Mouse (Mus musculus) forebrain, embryonic 13.5 days (tissue): ENCODE measurements around the gene Tmem116. TPM values are rescaled to one million over a fixed set of nuclear protein-coding genes. Genes with fewer than 3 reads are reported as not detected.
"Not testable (repeated sequence)": the region's sequence is repeated elsewhere in the genome, so short reads cannot be mapped to it uniquely, and the experiment has no call there.

ENCODE experiments used
- ATAC-seq: fragments of 200-750 bp; cut with Nextera tagmentation; 2 replicates; pipeline ENCODE4 v1.8.0; 2017
- H3K27ac ChIP-seq: fragments of 300-500 bp; sonication (generic); 2 replicates; pipeline ENCODE4 v1.5.1; 2015; ENCODE audit warnings: inconsistent platforms, mild to moderate bottlenecking, moderate library complexity
- H3K27me3 ChIP-seq: fragments of 300-500 bp; sonication (generic); 2 replicates; pipeline ENCODE4 v1.6.1; 2015; ENCODE audit warnings: mild to moderate bottlenecking, inconsistent platforms
- H3K36me3 ChIP-seq: fragments of 300-500 bp; sonication (generic); 2 replicates; pipeline ENCODE4 v1.6.1; 2015; ENCODE audit warnings: mild to moderate bottlenecking, inconsistent platforms; ENCODE audit not compliant: poor library complexity, severe bottlenecking
- H3K4me1 ChIP-seq: fragments of 300-500 bp; sonication (generic); 2 replicates; pipeline ENCODE4 v1.6.1; 2015; ENCODE audit warnings: inconsistent platforms
- H3K4me2 ChIP-seq: fragments of 300-500 bp; sonication (generic); 2 replicates; pipeline ENCODE4 v1.6.1; 2015; ENCODE audit warnings: inconsistent platforms, mild to moderate bottlenecking, moderate library complexity
- H3K4me3 ChIP-seq: fragments of 300-500 bp; sonication (generic); 2 replicates; pipeline ENCODE4 v1.5.1; 2015; ENCODE audit warnings: mild to moderate bottlenecking, inconsistent platforms
- H3K9ac ChIP-seq: fragments of 300-500 bp; sonication (generic); 2 replicates; pipeline ENCODE4 v1.6.1; 2015; ENCODE audit warnings: mild to moderate bottlenecking, inconsistent platforms
- H3K9me3 ChIP-seq: fragments of 300-500 bp; sonication (generic); replicated peaks from 2 replicates; pipeline ENCODE4 v1.6.1; 2016; ENCODE audit warnings: inconsistent platforms
- WGBS: fragments of 180-500 bp; shearing (Covaris S2); methylation state at CpG from one replicate; pipeline ENCODE4 v1.1.7; 2015; 5-methylcytosine and 5-hydroxymethylcytosine counted together
- polyA plus RNA-seq: library from polyadenylated mRNA; unstranded; fragments of >200 nt; fragmentation: Nextera tagmentation; extraction: Ambion mirVana; gene quantifications from 2 replicates; pipeline ENCODE4 v1.2.1, GENCODE M21; 2015

Tmem116 gene
- polyA plus RNA-seq, 1 experiment from 2014 or later = 1.8 TPM

GRCm38 (mm10) chr5:121519758-121520157, 68.1 kb downstream of the Tmem116 start:
- not testable (repeated sequence) for H3K27me3 ChIP-seq, H3K4me2 ChIP-seq, H3K4me3 ChIP-seq, H3K9ac ChIP-seq, H3K4me1 ChIP-seq, H3K27ac ChIP-seq, ATAC-seq, H3K9me3 ChIP-seq
- 94% methylated on average over 11 of the region's 17 CpGs for WGBS
- H3K36me3 ChIP-seq = peaks cover 49% of the 10 kb centered on the region

GRCm38 (mm10) chr5:121525774-121526450, 74.2 kb downstream of the Tmem116 start:
- Histone ChIP-seq H3K9me3 (no peaks in the 10 kb centered on the region), H3K4me2 (no peak overlapping the region), H3K9ac (no peak overlapping the region), H3K4me1 (no peaks in the 10 kb centered on the region), H3K27me3 (no peaks in the 10 kb centered on the region), H3K4me3 (no peak overlapping the region), H3K27ac (no peak overlapping the region), H3K36me3 (peaks cover 81% of the 10 kb centered on the region)
- no peak for ATAC-seq
- 90% methylated on average over 14 of the region's 14 CpGs for WGBS

GRCm38 (mm10) chr5:121526526-121526925, 74.8 kb downstream of the Tmem116 start:
- no peak overlapping the region for H3K27ac ChIP-seq
- no peak for ATAC-seq
- no peaks in the 10 kb centered on the region for H3K9me3 ChIP-seq
- H3K9ac ChIP-seq = no peak overlapping the region
- no peaks in the 10 kb centered on the region for H3K4me1 ChIP-seq
- H3K4me3 ChIP-seq = no peak overlapping the region
- 91% methylated on average over 7 of the region's 7 CpGs for WGBS
- no peaks in the 10 kb centered on the region for H3K27me3 ChIP-seq
- peaks cover 81% of the 10 kb centered on the region for H3K36me3 ChIP-seq
- H3K4me2 ChIP-seq = no peak overlapping the region

- H3K27me3 ChIP-seq = no peaks in the 10 kb centered on the region
These were observed 75.3 kb downstream of the Tmem116 start for GRCm38 (mm10) chr5:121526961-121527360.

GRCm38 (mm10) chr5:121534521-121534920, 82.8 kb downstream of the Tmem116 start:
- Histone ChIP-seq H3K4me2 (no peak overlapping the region), H3K9me3 (no peaks in the 10 kb centered on the region), H3K36me3 (peaks cover 83% of the 10 kb centered on the region), H3K4me3 (no peak overlapping the region), H3K9ac (no peak overlapping the region), H3K4me1 (no peaks in the 10 kb centered on the region), H3K27ac (no peak overlapping the region), H3K27me3 (no peaks in the 10 kb centered on the region)
- 91% methylated on average over 5 of the region's 5 CpGs for WGBS
- ATAC-seq = no peak

More at GRCm38 (mm10) chr5:121526961-121527360, 75.3 kb downstream of the Tmem116 start:
- WGBS = 88% methylated on average over 8 of the region's 8 CpGs
- Histone ChIP-seq H3K9me3 (no peaks in the 10 kb centered on the region), H3K4me3 (no peak overlapping the region), H3K36me3 (peaks cover 80% of the 10 kb centered on the region), H3K4me1 (no peaks in the 10 kb centered on the region), H3K4me2 (no peak overlapping the region), H3K27ac (no peak overlapping the region), H3K9ac (no peak overlapping the region)
- no peak for ATAC-seq

GRCm38 (mm10) chr5:121535116-121535515, 83.4 kb downstream of the Tmem116 start:
- peaks cover 77% of the 10 kb centered on the region for H3K36me3 ChIP-seq
- H3K9me3 ChIP-seq = no peaks in the 10 kb centered on the region
- H3K4me1 ChIP-seq = no peaks in the 10 kb centered on the region
- H3K4me3 ChIP-seq = no peak overlapping the region
- WGBS = 92% methylated on average over 3 of the region's 3 CpGs
- no peaks in the 10 kb centered on the region for H3K27me3 ChIP-seq
- no peak overlapping the region for H3K27ac ChIP-seq
- H3K4me2 ChIP-seq = no peak overlapping the region
- H3K9ac ChIP-seq = no peak overlapping the region
- ATAC-seq = no peak

- H3K36me3 ChIP-seq = peaks cover 60% of the 10 kb centered on the region
- WGBS = 39% methylated on average over 7 of the region's 7 CpGs
- H3K4me1 ChIP-seq = no peaks in the 10 kb centered on the region
- H3K4me3 ChIP-seq = no peak overlapping the region
- H3K9ac ChIP-seq = no peak overlapping the region
- no peaks in the 10 kb centered on the region for H3K9me3 ChIP-seq
- no peak overlapping the region for H3K4me2 ChIP-seq
- H3K27me3 ChIP-seq = no peaks in the 10 kb centered on the region
- ATAC-seq = no peak
- H3K27ac ChIP-seq = peak overlapping the region; percentile 35; the same call in 1 of the 2 replicates
These were observed 85.3 kb downstream of the Tmem116 start for GRCm38 (mm10) chr5:121536921-121537555.

GRCm38 (mm10) chr5:121537588-121537987, 85.9 kb downstream of the Tmem116 start:
- H3K4me1 ChIP-seq = no peaks in the 10 kb centered on the region
- H3K9me3 ChIP-seq = no peaks in the 10 kb centered on the region
- H3K4me3 ChIP-seq = no peak overlapping the region
- H3K27ac ChIP-seq = peak overlapping the region; percentile 35; the same call in 1 of the 2 replicates
- H3K4me2 ChIP-seq = no peak overlapping the region
- peaks cover 55% of the 10 kb centered on the region for H3K36me3 ChIP-seq
- 0 out of 2 replicates have a peak overlapping the region, but pooled peaks have one; percentile 43 for H3K9ac ChIP-seq
- no peak for ATAC-seq
- 65% methylated on average over 2 of the region's 2 CpGs for WGBS
- H3K27me3 ChIP-seq = no peaks in the 10 kb centered on the region

GRCm38 (mm10) chr5:121540066-121540465, 88.4 kb downstream of the Tmem116 start:
- H3K9ac ChIP-seq = no peak overlapping the region
- ATAC-seq = no peak
- H3K27me3 ChIP-seq = no peaks in the 10 kb centered on the region
- no peak overlapping the region for H3K4me3 ChIP-seq
- peaks cover 20% of the 10 kb centered on the region for H3K4me1 ChIP-seq
- no peaks in the 10 kb centered on the region for H3K9me3 ChIP-seq
- 96% methylated on average over 5 of the region's 5 CpGs for WGBS
- no peak overlapping the region for H3K27ac ChIP-seq
- peaks cover 32% of the 10 kb centered on the region for H3K36me3 ChIP-seq
- no peak overlapping the region for H3K4me2 ChIP-seq

GRCm38 (mm10) chr5:121541235-121541634, 89.5 kb downstream of the Tmem116 start:
- Histone ChIP-seq H3K9me3 (no peaks in the 10 kb centered on the region), H3K27ac (no peak overlapping the region), H3K36me3 (peaks cover 21% of the 10 kb centered on the region), H3K4me1 (peaks cover 20% of the 10 kb centered on the region), H3K27me3 (no peaks in the 10 kb centered on the region), H3K9ac (no peak overlapping the region), H3K4me3 (no peak overlapping the region), H3K4me2 (no peak overlapping the region)
- WGBS = 95% methylated on average over 7 of the region's 7 CpGs
- no peak for ATAC-seq

GRCm38 (mm10) chr5:121543370-121543769, 91.7 kb downstream of the Tmem116 start:
- Histone ChIP-seq H3K4me3 (no peak overlapping the region), H3K4me1 (peaks cover 25% of the 10 kb centered on the region), H3K27me3 (no peaks in the 10 kb centered on the region), H3K9me3 (no peaks in the 10 kb centered on the region), H3K9ac (no peak overlapping the region), H3K4me2 (no peak overlapping the region), H3K36me3 (peaks cover 8% of the 10 kb centered on the region), H3K27ac (no peak overlapping the region)
- 82% methylated on average over 3 of the region's 3 CpGs for WGBS
- no peak for ATAC-seq

- H3K4me3 ChIP-seq = peak within 1 kb of the TSS; percentile 98
- no peaks in the 10 kb centered on the region for H3K36me3 ChIP-seq
- ATAC-seq = peak; percentile 62
- H3K27me3 ChIP-seq = no peaks in the 10 kb centered on the region
- under 1% methylated on average over 78 of the region's 97 CpGs for WGBS
- H3K9ac ChIP-seq = peak within 1 kb of the TSS; percentile 99
- no peaks in the 10 kb centered on the region for H3K9me3 ChIP-seq
- H3K4me2 ChIP-seq = peak within 1 kb of the TSS; percentile 98
- peaks cover 25% of the 10 kb centered on the region for H3K4me1 ChIP-seq
- H3K27ac ChIP-seq = peak within 1 kb of the TSS; percentile 95
These were observed 93.5 kb downstream of the Tmem116 start, which contains the start of the genes Adam1a and Gm42878 for GRCm38 (mm10) chr5:121544910-121545792. Adam1a (minus strand) TSS chr5:121545482. Gm42878 (minus strand) TSS chr5:121545482.
